Mouse (Mus musculus) embryonic facial prominence, embryonic 11.5 days (tissue): Measurements from ENCODE around the gene Aco2. TPM values are rescaled to one million over a fixed set of nuclear protein-coding genes. Genes with fewer than 3 reads are reported as not detected.

Experiments used
- ATAC-seq: fragments of 200-750 bp; cut with Nextera tagmentation; replicated peaks from 2 replicates; pipeline ENCODE4 v1.8.0; 2017; ENCODE audit warnings: low read depth; ENCODE audit not compliant: insufficient number of reproducible peaks, low FRiP score, low TSS enrichment
- DNase-seq: peaks from one replicate; pipeline ENCODE4 v3.0.0-alpha.2; 2015; ENCODE audit warnings: low spot score
- H3K27ac ChIP-seq: fragments of 300-500 bp; sonication (generic); replicated peaks from 2 replicates; pipeline ENCODE4 v1.5.1; 2014; ENCODE audit warnings: mild to moderate bottlenecking, low read depth, low read length, control low read depth
- H3K27me3 ChIP-seq: fragments of 300-500 bp; sonication (generic); 2 replicates; pipeline ENCODE4 v1.6.1; 2014; ENCODE audit warnings: mild to moderate bottlenecking, low read length, moderate library complexity, mixed read lengths; ENCODE audit not compliant: control insufficient read depth, insufficient read depth
- H3K36me3 ChIP-seq: fragments of 300-500 bp; sonication (generic); replicated peaks from 2 replicates; pipeline ENCODE4 v1.6.1; 2014; ENCODE audit warnings: low read depth, mild to moderate bottlenecking, low read length, moderate library complexity, mixed read lengths; ENCODE audit not compliant: control insufficient read depth, insufficient read depth
- H3K4me1 ChIP-seq: fragments of 300-500 bp; sonication (generic); 2 replicates; pipeline ENCODE4 v1.6.1; 2014; ENCODE audit warnings: low read length, mixed read lengths; ENCODE audit not compliant: control insufficient read depth, insufficient read depth
- H3K4me2 ChIP-seq: fragments of 300-500 bp; sonication (generic); 2 replicates; pipeline ENCODE4 v1.6.1; 2014; ENCODE audit warnings: low read depth, mild to moderate bottlenecking, control low read depth, low read length, moderate library complexity
- H3K4me3 ChIP-seq: fragments of 300-500 bp; sonication (generic); 2 replicates; pipeline ENCODE4 v1.5.1; 2014; ENCODE audit warnings: low read depth, low read length, control low read depth
- H3K9ac ChIP-seq: fragments of 300-500 bp; sonication (generic); replicated peaks from 2 replicates; pipeline ENCODE4 v1.6.1; 2014; ENCODE audit warnings: mild to moderate bottlenecking, control low read depth, low read length
- H3K9me3 ChIP-seq: fragments of 300-500 bp; sonication (generic); replicated peaks from 2 replicates; pipeline ENCODE4 v1.6.1; 2016; ENCODE audit warnings: mild to moderate bottlenecking, low read length, inconsistent platforms, mixed read lengths; ENCODE audit not compliant: control insufficient read depth
- WGBS: fragments of 180-500 bp; shearing (Covaris S2); extraction: QIAGEN DNeasy Blood & Tissue Kit; methylation state at CpG from one replicate; pipeline ENCODE4 v1.1.7; 2014; 5-methylcytosine and 5-hydroxymethylcytosine counted together
- polyA plus RNA-seq: library from polyadenylated mRNA; unstranded; fragments of >200 nt; fragmentation: Nextera tagmentation; extraction: Ambion mirVana; gene quantifications from 2 replicates; pipeline ENCODE4 v1.2.1, GENCODE M21; 2014

Gene Aco2
- polyA plus RNA-seq, 1 experiment from 2014 or later = 144 TPM

GRCm38 (mm10) chr15:81941010-81941409 is 68.9 kb downstream of the Aco2 start:
- no peak overlapping the region for H3K9ac ChIP-seq
- H3K4me2 ChIP-seq = no peak overlapping the region
- DNase-seq = no peak
- no peaks in the 10 kb centered on the region for H3K9me3 ChIP-seq
- peaks cover 9% of the 10 kb centered on the region for H3K4me1 ChIP-seq
- H3K27ac ChIP-seq = no peak overlapping the region
- 86% methylated on average over 2 of the region's 2 CpGs for WGBS
- H3K36me3 ChIP-seq = no peaks in the 10 kb centered on the region
- no peak for ATAC-seq
- no peak overlapping the region for H3K4me3 ChIP-seq
- H3K27me3 ChIP-seq = no peaks in the 10 kb centered on the region; the same call in 1 of the 2 replicates

DNA sequence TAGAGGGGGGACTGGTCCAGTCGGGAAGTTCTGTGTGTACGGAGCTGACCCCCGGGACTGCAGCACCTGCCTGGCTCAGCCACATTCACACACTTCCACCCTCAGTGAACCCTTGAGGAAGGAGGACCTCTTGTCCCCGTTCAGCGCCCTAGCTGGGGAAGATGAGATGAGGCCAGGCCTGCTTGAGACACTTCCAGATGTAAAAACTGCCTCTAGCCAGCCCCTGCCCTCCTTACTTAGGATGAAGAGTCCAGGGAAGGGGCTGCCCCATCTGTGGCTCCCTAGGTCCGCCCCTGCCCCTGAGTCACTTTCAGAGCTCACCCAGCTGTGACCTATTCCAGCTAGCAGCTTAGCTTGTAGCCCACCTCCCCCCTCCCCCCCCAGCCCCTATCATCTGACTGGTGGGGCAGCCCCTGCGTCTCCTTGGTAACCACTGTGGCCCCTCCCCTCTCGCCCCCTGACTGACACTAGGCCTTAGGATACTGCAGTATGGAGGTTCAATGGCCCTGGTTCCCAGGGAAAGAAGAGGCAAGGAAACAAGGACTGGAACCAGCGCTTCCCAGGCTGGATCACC is 71.2 kb downstream of the Aco2 start:
- Histone ChIP-seq H3K4me1 (peaks cover 4% of the 10 kb centered on the region), H3K4me3 (no peak overlapping the region), H3K27me3 (no peaks in the 10 kb centered on the region), H3K36me3 (no peaks in the 10 kb centered on the region), H3K9ac (peak overlapping the region; percentile 28; the same call in 1 of the 2 replicates), H3K4me2 (no peak overlapping the region), H3K27ac (no peak overlapping the region), H3K9me3 (no peaks in the 10 kb centered on the region)
- WGBS = 9% methylated on average over 9 of the region's 9 CpGs
- peak; percentile 77 for ATAC-seq
- DNase-seq = peak; percentile 77

GRCm38 (mm10) chr15:81949076-81949475 is 77.0 kb downstream of the Aco2 start:
- Histone ChIP-seq H3K36me3 (no peaks in the 10 kb centered on the region; the same call in 1 of the 2 replicates), H3K27me3 (no peaks in the 10 kb centered on the region), H3K9ac (no peak overlapping the region), H3K4me1 (no peaks in the 10 kb centered on the region), H3K4me3 (no peak overlapping the region), H3K27ac (no peak overlapping the region), H3K4me2 (no peak overlapping the region), H3K9me3 (no peaks in the 10 kb centered on the region)
- DNase-seq (no peak), ATAC-seq (no peak)
- WGBS = 88% methylated on average over 10 of the region's 10 CpGs

GRCm38 (mm10) chr15:81949476-81950131 is 77.5 kb downstream of the Aco2 start:
- DNase-seq = no peak
- 69% methylated on average over 11 of the region's 11 CpGs for WGBS

GRCm38 (mm10) chr15:81950716-81951115 is 78.6 kb downstream of the Aco2 start:
- no peak for DNase-seq
- H3K27ac ChIP-seq = no peak overlapping the region
- H3K4me3 ChIP-seq = no peak overlapping the region
- no peak for ATAC-seq
- H3K9ac ChIP-seq = no peak overlapping the region
- H3K4me2 ChIP-seq = no peak overlapping the region
- 82% methylated on average over 5 of the region's 5 CpGs for WGBS
- no peaks in the 10 kb centered on the region for H3K27me3 ChIP-seq
- H3K9me3 ChIP-seq = no peaks in the 10 kb centered on the region
- H3K4me1 ChIP-seq = no peaks in the 10 kb centered on the region
- H3K36me3 ChIP-seq = no peaks in the 10 kb centered on the region; the same call in 1 of the 2 replicates

More at GRCm38 (mm10) chr15:81949476-81950131, 77.5 kb downstream of the Aco2 start:
- ATAC-seq = no peak
- Histone ChIP-seq H3K4me1 (no peaks in the 10 kb centered on the region), H3K4me3 (no peak overlapping the region), H3K27ac (no peak overlapping the region), H3K4me2 (no peak overlapping the region), H3K36me3 (no peaks in the 10 kb centered on the region; the same call in 1 of the 2 replicates), H3K9me3 (no peaks in the 10 kb centered on the region), H3K27me3 (no peaks in the 10 kb centered on the region), H3K9ac (0 out of 2 replicates have a peak overlapping the region, but pooled peaks have one; percentile 6)

DNA sequence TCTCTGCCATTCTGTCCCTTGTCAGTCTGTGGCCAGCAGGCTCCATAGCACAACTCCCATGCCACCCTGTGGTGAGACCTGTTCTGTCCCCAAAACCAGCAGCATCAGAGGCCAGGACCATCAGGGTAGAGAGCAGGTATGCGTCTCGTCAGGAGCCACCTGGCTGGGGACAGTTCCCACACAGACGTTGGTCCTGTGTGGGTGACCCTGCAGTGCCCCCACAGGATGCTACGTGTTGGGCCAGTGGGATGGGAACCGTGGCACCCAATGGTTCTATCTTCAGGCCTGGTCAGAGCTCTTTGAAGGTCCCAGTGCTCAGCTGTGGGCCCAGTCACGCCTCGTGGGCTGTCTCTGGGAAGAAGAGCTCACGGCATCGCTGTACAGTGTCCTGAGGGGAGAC is 79.0 kb downstream of the Aco2 start:
- WGBS = 87% methylated on average over 9 of the region's 9 CpGs
- ATAC-seq (no peak), DNase-seq (no peak)
- H3K4me2 ChIP-seq = no peak overlapping the region
- no peaks in the 10 kb centered on the region for H3K9me3 ChIP-seq
- no peak overlapping the region for H3K9ac ChIP-seq
- H3K4me3 ChIP-seq = no peak overlapping the region
- no peaks in the 10 kb centered on the region for H3K27me3 ChIP-seq
- no peaks in the 10 kb centered on the region; the same call in 1 of the 2 replicates for H3K36me3 ChIP-seq
- no peak overlapping the region for H3K27ac ChIP-seq
- H3K4me1 ChIP-seq = no peaks in the 10 kb centered on the region

GRCm38 (mm10) chr15:81952310-81952709 is 80.2 kb downstream of the Aco2 start:
- Histone ChIP-seq H3K4me3 (no peak overlapping the region), H3K9me3 (no peaks in the 10 kb centered on the region), H3K9ac (no peak overlapping the region), H3K36me3 (no peaks in the 10 kb centered on the region; the same call in 1 of the 2 replicates), H3K4me2 (no peak overlapping the region), H3K27me3 (no peaks in the 10 kb centered on the region), H3K4me1 (no peaks in the 10 kb centered on the region), H3K27ac (no peak overlapping the region)
- 84% methylated on average over 4 of the region's 4 CpGs for whole genome bisulfite sequencing
- DNase-seq (no peak), ATAC-seq (no peak)

GRCm38 (mm10) chr15:81954151-81954583 is 82.1 kb downstream of the Aco2 start:
- Histone ChIP-seq H3K4me1 (no peaks in the 10 kb centered on the region), H3K27ac (no peak overlapping the region), H3K4me2 (no peak overlapping the region), H3K4me3 (no peak overlapping the region), H3K9me3 (no peaks in the 10 kb centered on the region), H3K36me3 (no peaks in the 10 kb centered on the region; the same call in 1 of the 2 replicates), H3K9ac (no peak overlapping the region), H3K27me3 (no peaks in the 10 kb centered on the region)
- whole genome bisulfite sequencing = 96% methylated on average over 9 of the region's 9 CpGs
- DNase-seq = no peak
- ATAC-seq = no peak
